Mouse (Mus musculus): ENCODE data around the gene Brms1.
"Not testable (repeated sequence)": the region's sequence is repeated elsewhere in the genome, so short reads cannot be mapped to it uniquely, and the experiment has no call there.

Gene Brms1

DNA sequence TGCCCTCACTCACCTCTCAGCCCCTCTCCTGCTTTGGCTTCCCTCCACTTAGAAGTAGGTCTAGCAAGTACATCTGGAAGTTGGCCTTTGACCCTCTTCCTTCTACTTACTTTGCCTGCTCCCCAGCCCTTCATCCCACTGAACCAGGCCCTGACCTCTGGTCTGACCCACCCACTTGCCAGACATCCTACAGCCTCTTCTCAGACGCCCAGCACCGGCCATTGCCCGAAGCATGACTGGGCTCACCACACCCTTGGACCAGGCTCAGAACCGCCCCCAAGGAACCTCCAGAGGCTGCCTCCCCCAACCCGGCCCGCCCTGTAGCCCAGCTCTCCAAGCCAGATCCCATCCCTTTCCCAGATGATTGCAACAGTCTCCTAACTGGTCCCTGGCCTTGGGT is 21.3 kb downstream of the Brms1 start:
- DNase-seq (ENCODE audit: low read depth, low spot score) = no peak

DNA sequence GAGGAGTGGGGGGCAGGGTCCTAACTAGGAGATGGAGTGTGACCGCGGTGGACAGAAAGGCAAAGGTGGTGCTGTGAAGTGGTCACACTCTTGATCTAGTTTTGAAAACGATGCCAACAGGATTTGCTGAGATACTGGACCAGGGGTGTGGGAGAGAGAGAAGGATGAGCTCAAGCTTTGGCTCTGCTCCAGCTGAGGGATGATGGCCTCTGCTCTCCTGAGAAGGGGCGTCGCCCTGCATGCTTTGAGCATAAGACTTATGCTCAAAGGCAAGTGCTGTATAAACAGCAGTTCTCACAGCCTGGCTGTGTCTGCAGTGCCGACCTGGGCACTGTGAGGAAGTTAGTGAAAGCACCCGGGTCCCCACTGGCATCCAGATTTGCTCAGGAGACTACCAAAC is 23.9 kb downstream of the Brms1 start:
- no peak for DNase-seq (ENCODE audit: low read depth, low spot score)

DNA sequence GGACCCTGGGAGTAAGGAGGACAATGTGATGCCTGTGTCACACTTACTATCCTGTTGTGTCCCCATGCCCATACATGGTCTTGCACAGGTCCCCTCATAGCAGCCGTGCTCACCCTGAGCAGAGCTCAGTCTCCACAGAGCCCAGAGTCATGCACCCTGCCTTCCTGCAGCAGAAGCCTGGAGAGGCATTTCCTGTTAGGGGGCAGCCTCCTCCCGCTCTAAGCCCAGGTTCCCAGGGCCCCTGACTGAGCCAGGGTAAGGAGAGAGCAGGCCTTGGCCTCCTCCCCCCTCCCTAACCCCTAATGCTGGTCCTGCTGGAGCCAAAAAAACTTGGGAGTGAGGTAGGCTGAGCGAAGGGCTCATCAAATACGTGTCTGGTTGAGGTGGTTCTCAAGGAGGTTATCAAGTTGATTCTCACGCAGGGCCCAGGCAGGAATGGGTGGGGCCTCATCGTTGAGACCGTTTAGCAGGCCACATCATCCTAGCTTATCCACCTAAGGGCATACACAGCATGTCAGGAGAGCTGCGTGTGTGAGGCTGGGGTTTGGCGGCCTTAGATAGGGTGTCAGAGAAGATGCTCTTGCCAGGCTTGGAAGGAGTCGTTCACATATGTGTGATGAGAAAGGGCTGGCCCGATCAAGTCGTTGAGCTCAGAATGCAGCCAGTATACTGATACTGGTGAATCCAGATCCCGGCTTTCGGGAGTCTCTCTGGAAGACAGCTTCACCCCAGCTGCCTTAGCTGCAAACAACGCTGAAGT is 26.1 kb downstream of the Brms1 start:
- DNase-seq (ENCODE audit: low read depth, low spot score) = no peak

DNA sequence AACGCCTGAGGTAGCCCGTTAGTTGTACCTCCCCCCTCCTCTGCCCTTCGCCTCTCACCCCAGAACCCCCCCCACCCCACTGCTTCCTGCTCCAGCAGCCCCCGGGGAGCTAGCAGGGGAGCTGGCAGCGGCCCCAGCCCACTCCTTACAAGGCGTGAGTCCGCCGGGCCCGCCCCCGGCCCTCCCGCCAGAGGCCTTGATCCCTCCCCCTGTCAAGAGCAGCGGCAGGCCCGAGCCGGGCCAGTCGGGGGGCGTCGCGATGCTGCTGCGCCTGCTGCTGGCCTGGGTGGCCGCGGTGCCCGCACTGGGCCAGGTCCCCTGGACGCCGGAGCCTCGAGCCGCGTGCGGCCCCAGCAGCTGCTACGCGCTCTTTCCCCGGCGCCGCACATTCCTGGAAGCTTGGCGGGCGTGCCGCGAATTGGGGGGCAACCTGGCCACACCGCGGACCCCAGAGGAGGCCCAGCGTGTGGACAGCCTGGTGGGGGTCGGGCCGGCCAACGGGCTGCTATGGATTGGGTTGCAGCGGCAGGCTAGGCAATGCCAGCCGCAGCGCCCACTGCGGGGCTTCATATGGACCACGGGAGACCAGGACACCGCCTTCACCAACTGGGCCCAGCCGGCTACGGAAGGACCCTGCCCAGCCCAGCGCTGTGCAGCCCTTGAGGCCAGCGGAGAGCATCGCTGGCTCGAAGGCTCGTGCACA is 26.9 kb downstream of the Brms1 start, which contains the start of gene Cd248:
Cd248 (plus strand) TSS at position 212 of the 703 bp plus-strand sequence.
- no peak for DNase-seq (ENCODE audit: low read depth, low spot score)

DNA sequence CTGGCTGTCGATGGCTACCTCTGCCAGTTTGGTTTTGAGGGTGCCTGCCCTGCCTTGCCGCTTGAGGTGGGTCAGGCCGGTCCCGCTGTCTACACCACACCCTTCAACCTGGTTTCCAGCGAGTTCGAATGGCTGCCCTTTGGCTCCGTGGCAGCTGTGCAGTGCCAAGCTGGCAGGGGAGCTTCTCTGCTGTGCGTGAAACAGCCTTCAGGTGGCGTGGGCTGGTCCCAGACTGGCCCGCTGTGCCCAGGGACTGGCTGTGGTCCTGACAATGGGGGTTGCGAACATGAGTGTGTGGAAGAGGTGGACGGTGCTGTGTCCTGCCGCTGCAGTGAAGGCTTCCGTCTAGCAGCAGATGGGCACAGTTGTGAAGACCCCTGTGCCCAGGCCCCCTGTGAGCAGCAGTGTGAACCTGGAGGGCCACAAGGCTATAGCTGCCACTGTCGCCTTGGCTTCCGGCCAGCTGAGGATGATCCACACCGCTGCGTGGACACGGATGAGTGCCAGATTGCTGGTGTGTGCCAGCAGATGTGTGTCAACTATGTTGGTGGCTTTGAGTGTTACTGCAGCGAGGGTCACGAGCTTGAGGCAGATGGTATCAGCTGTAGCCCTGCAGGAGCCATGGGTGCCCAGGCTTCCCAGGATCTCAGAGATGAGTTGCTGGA is 27.5 kb downstream of the Brms1 start:
- no peak for DNase-seq (ENCODE audit: low read depth, low spot score)

DNA sequence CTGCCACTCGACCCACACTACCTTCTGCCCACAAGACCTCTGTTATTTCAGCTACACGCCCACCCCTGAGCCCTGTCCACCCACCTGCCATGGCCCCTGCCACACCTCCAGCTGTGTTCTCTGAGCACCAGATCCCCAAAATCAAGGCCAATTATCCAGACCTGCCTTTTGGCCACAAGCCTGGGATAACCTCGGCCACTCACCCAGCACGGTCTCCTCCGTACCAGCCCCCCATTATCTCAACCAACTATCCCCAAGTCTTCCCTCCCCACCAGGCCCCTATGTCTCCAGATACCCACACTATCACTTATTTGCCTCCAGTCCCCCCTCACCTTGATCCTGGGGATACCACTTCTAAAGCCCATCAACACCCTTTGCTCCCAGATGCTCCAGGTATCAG is 28.3 kb downstream of the Brms1 start:
- no peak for DNase-seq (ENCODE audit: low read depth, low spot score)

DNA sequence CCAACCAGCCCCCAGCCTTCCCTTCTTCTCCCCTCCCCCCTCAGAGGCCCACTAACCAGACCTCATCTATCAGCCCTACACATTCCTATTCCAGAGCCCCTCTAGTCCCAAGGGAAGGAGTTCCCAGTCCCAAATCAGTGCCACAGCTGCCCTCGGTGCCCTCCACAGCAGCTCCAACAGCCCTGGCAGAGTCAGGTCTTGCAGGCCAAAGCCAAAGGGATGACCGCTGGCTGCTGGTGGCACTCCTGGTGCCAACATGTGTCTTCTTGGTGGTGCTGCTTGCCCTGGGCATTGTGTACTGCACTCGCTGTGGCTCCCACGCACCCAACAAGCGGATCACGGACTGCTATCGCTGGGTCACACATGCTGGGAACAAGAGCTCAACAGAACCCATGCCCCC is 28.8 kb downstream of the Brms1 start:
- no peak for DNase-seq (ENCODE audit: low read depth, low spot score)

DNA sequence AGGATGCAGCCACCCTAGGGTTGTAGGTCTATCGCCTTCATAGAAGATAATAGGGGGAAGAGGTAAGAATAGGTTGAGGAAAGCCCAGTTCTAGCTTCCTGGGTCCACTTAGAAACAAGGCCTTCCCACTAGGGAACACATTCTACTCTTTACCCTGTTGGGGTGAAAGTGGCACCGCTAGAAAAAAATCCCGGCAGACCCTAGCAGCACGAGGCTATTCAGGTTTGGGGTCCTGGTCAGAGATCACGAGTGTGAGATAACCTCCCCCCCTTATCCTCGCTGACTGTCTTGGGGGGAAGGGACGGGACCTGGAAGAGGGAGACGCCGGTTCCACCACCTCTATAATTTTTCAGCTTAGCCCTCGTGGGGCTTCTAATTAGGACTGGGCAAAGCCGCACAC is 29.9 kb downstream of the Brms1 start:
- DNase-seq (ENCODE audit: low read depth, low spot score) = no peak

DNA sequence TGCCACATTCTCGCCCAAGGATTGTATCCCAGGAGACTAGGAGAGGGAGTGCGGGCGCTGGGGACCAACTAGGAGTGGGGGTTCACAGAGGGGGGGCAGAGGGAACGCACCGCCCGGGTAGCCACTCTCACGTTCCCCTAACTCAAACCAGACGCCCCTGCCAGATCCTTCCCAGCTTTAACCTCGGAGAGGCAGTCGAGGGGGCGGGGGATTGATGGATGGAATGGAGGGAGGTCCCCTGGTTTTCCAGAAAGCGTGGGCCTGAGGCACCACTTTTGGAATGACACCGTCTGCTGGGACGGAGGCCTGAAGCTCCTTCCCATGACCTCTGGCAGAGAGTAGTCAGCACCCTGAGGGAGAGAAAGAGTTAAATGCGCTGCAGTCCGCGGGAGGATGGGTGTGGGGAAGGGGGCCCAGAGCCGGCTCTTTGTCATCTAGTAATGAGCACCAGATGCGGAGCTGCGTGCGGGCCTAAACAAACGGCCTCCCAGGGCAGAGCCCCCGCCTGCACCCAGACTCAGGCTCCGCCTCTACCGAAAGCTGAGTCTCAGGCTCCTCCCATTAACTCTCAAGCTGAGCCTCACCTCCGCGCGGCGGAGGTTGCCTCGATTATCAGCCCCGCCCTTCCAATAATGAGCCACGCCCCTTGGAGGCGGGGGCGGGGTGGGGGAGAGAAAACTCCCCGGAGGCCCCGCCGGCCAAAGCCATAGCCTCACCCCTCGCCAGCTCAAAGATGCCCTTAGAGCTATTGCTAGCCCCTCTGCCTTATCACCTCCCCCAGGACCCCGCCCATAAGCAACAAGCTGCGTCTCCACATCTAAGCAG is 30.6 kb downstream of the Brms1 start:
- peak; percentile 71 for DNase-seq (ENCODE audit: low read depth, low spot score)

DNA sequence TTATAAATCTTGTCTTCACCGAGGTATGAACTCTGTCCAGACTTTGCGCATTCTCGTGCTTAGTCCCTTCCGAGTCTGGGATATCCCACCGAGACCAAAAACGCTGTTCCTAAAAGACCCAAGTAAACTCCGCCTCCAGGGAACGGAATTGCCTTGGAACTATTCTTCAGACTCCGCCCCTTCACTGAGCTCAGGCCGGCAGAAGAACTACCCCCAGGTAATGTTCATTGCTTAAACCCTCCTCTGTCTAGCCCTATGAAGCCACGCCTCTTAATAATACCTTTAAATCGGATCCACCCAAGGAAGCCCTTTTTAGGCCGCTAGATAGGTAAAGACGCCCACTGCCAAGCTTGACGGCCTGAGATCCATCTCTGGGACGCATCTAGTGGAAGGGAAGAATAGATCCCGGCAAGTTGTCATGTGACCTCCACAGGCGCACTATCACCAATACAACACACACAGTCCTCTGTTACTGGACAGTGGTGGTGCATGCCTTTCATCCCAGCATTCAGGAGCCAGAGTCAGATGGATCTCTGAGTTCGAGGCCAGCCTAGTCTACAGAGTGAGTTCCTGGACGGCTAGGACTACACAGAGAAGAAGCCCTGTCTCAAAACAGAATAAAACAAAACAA is 31.4 kb downstream of the Brms1 start:
- DNase-seq (ENCODE audit: low read depth, low spot score) = no peak

DNA sequence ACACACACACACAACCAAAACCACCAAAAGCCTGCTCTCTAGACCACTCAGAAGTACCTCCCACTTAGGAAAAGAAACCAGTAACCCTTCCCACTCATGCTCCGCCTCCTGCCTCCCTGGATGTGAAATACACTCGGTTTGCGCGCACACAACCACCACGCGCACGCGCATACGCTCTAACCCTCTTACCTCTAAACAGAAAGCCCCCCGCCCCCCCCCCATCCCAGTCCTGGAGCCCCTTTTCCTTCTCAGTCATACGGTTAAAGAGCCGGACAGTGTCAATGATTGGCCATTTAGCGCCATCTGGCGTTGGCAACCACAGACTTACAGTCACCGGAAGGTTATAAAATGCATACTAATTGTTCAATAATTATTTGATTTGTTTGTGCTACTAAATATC is 31.9 kb downstream of the Brms1 start:
- peak; percentile 74 for DNase-seq (ENCODE audit: low read depth, low spot score)

DNA sequence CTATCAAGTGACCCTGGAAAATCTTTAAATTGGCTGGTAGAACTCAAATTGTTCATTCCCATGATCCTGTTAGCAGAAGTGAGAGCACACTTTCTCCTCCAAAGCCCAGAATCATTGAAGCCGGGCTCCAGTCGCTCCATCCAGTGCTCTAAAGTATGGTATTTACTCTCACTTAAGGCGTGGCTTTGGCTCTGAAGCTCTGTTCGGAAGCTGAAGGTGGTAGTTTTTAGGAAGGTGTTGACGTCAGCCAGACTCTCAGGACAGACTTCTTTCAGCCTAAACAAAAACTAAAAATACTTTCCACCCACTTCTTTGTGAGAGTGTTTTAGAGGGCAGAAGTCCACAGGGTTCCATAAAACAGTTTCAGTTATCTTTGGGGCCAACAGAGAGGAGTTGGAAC is 32.4 kb downstream of the Brms1 start:
- peak; percentile 66 for DNase-seq (ENCODE audit: low read depth, low spot score)

DNA sequence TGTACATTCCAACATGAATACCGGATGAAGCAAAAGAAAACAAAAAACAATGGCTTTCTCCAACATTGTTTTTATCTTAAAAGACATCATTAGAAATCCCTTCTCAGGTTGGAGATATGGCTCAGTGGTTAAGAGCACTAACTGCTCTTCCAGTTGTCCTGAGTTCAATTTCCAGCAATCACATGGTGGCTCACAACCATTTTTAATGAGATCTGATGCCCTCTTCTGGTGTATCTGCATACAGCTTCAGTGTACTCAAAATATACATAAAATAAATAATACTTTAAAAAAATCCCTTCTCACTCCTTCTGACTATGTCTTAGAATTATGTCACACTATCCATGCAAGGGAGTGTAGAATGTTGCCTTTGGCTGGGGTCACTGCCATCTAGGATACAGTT is 38.1 kb downstream of the Brms1 start:
- no peak for DNase-seq (ENCODE audit: low read depth, low spot score)

DNA sequence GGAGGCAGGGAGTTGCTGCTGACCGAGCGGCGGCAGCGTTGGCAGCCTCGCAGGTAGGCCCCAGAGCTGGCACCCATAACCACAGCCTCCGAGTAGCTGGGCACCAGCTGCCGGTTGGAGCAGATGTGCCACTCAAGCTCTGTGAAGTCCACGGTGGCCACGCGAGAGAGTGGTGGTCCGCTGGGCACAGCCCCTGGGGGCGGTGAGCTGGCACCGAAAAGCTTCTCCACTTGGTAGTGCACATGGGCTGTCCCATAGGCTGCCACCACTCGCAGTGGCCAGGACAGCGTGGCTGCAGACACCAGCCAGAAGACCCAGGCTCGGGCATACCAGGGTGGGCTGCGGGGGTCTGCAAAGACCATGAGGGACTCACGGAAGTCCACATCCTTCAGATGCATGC is 40.9 kb downstream of the Brms1 start:
- no peak for DNase-seq (ENCODE audit: low read depth, low spot score)

DNA sequence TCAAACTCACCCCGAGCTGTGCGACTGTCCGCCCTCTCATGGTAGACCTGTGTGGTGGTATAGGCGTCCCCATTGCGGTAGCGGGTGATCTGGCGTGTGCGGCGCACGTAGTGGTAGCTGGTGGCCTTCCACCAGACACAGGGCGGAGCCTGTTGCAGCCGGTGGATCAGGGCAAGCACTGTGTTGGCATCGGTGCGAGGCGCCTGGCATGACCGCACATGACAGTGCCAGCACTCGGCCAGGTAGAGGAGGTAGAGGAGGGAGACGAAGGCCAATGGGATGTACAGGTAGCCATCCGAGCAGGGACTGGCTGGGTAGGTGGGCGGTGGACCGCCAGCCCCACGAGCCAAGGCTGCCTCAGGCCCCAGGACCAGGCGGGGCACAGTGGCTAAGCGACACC is 41.4 kb downstream of the Brms1 start:
- DNase-seq (ENCODE audit: low read depth, low spot score) = no peak

DNA sequence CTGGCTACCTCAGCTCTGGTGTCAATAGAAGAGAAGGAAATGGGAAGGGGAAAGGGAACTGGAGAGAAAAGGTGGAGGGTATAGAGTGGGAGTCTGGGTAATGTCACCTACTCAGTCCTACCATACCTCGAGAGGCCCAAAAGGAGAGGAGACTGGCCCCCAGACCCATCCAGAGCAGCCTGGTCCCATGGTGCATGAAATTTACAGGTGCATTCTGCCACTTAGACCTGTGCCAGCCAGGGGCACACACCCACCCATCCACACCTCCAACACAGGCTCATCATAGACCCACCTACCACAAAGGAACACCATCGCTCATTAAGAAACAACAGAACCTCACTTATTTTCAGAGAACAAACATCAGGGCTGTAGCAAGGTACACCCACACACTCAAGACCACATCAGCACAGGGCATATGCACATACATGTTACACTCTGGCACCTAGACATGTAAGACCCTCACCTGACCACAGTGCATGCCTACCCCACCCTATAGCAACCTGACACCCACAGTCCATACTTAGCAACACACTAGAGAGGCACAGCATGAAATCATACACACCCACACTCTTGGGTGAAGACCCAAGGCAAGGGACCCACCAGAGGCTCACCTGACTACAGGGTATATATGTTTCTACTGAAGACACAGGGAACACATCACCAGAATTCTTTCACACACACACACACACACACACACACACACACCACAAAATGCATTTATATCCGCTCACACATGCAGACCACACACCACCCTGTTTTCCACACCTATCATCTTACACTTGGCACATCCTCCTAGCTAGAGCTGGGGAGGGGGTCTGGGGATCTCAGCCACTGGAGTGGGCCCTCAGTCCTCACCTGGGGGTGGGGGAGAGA is 43.0 kb downstream of the Brms1 start:
- DNase-seq (ENCODE audit: low read depth, low spot score) = no peak

DNA sequence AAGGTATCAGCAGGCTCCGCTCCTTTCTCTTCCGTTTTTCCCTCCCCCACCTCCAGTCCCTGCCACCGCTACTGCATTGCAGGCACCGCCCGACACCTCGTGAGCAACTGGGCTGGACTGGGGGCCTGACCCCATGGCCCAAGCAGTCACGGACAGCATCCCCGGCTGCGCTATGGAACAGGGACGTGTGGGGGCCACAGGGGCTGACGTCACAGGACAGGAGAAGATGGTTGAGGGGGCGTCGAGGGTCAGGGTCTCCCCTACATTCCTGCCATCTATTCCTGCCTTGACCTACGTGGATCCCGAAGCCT is 43.6 kb downstream of the Brms1 start:
- peak; percentile 63 for DNase-seq (ENCODE audit: low read depth, low spot score)

DNA sequence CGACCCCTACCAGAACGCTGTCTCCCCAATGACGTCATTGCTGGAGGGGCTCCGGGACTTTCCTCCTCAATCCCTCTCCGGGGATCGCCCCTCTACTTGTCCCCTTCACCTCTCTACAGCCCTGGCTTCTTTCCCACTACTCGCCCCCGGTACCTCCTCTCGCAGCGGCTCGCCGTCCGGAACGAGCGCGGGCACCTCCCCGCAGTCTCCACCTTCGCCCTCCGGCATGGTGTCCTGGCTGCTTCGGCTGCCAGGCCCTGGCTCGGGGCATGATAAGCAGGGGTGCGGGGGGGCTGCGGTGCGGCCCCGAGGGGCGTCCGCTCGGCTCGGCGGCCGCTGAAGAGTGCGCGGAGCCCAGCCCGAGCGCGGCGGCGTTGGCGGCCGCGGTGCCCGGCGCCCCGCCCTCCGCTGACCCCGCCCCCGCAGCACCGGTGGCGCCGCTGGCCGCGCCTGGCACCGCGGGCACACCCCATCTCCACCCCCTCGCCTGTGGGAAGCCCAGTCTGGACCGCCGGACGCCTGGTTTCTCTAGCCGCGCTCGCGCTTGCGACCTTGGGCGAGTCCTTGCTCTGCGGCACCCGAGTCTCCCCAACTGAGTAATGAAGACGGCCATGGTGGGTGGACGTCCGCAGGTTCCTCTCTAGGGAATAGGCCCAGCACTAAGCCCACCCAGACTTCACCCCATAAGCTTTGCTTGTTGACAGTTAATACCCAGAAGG is 44.1 kb downstream of the Brms1 start, which contains the start of gene Tmem151a:
Tmem151a (minus strand) TSS at position 387 of the 719 bp plus-strand sequence.
- peak; percentile 87 for DNase-seq (ENCODE audit: low read depth, low spot score)

DNA sequence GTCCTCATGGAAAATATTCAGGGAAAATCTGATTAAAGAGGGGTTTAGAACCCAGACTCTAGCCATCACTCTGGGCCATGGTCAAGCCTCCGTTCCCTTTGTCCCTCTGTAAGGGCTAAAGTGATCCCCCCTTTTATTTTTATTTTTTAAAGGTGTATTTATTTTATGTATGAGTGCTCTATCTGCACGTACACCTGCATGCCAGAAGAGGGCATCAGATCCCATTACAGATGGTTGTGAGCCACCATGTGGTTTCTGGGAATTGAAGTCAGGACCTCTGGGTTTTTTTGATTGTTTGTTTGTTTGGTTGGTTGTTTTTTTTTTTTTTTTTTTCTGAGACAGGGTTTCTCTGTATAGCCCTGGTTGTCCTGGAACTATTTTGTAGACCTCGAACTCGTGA is 45.4 kb downstream of the Brms1 start:
- not testable (repeated sequence) for DNase-seq (ENCODE audit: low read depth, low spot score)
